Mouse (Mus musculus) ES-CJ7 (cell line): ENCODE results near the gene Gng3.
A peak's percentile ranks its signal among the peaks of the same experiment; 100 is the strongest.
"Not testable (repeated sequence)": the region's sequence is repeated elsewhere in the genome, so short reads cannot be mapped to it uniquely, and the experiment has no call there.

Source experiments
- DNase-seq: peaks from one replicate; pipeline ENCODE4 v3.0.0; 2011; ENCODE audit warnings: low read depth, low spot score

Gng3 gene

DNA sequence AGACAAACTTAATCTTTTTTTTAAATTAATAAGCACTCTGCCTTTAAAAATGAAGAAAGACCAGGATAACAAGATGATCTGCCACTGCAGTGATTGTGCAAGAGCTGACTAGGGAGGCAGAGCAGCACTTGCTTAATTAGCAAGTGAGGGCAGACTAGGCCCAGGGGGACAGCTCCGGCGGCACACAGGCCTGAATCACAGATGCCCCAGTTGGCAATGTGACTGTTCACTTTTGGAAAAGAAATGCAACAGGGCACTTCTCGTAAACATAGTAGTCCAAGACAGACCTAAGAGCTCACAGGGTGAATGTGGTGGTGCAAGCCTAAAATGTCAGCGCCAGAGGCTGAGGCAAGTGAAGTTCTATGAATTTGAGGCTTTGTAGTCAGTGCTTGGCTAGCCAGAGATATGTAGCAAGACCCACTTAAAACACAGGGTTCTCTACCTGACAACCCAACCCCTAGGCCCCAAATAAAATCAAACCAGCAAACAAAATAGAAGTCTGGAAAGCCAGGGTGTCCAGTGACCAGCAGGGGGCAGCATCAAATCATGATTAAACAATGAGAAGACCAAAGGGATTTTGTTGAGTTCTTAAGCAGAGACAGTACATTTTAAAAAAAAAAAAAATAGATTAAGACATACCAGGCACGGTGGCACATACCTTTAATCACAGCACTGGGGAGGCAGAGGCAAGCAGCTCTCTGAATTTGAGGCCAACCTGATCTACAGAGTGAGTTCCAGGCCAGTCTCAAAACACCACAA, 5.6 kb upstream of the Gng3 start:
- peak; percentile 80 for DNase-seq

DNA sequence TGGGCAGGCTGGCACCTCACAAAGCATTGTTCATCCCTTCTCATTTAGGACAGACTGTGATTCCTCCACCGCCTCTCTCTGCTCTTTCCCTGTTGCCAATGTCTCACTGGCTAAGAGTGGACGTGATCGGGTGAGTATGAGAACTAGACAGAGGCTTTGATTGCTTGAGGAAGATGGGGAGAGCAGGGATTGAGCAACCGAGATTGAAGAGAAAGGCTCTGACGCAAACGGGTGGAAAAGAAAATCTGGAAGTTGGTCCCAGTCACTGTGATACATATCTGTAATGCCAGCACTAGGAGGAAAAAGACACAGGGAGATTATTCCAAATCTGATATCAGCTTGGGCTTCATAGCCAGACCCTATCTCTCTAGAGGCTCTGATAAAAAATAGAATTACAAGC, 4.0 kb upstream of the Gng3 start:
- no peak for DNase-seq

DNA sequence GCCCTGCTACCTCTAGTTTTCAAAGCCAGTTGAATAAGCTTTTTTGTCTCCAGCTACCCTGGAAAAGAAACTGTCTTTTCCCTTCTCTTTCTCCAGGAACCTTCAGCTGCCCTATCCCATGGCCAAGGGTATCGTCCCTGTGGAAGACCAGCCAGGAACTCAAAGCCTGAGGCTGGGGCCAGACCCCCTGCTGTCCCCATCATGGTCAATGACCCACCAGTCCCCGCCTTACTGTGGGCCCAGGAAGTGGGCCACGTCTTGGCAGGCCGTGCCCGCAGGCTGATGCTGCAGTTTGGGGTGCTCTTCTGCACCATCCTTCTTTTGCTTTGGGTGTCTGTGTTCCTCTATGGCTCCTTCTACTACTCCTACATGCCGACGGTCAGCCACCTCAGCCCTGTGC, 2.0 kb upstream of the Gng3 start:
- DNase-seq, result no peak

DNA sequence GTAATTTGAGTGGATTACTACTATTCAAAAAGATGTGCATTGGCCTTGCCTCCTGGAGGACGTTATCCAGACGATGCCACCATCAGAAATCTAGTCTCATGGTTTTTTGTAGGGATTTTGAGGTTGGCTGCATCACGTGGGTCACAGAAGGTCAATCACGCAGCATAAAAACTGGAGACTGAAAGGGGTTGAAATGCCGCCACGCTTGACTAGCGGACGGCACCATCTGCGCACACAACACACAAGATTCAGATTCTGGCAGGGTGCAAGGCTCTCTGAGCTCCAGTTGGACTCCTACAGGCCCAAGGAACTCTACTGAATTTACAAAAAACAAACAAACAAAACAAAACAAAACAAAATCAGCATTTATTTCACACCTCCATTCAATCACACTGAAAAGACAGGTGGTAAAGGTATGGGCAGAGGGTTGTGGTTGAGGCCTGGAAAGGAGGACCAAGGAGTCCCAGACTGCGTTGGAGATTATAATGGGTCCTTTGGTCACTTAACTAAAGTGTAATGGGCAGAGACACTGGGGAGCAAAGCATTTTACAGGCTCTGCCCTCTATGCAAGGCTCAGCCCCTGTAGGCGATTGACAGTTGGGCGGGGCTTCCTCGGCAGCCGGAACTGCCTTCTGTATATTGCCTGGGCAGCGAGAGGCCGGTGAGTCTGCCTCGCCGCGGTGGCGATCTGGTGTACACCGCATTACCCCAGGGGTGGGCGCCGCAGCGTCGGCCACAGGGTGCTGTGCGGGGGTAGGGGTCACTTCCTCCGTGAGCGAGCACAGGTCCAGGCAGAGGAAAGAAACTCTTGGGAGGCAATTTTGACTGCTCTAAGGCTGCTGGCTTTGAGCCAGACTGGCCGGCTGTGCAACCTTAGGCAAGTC, 1.2 kb upstream of the Gng3 start:
- DNase-seq, result no peak

DNA sequence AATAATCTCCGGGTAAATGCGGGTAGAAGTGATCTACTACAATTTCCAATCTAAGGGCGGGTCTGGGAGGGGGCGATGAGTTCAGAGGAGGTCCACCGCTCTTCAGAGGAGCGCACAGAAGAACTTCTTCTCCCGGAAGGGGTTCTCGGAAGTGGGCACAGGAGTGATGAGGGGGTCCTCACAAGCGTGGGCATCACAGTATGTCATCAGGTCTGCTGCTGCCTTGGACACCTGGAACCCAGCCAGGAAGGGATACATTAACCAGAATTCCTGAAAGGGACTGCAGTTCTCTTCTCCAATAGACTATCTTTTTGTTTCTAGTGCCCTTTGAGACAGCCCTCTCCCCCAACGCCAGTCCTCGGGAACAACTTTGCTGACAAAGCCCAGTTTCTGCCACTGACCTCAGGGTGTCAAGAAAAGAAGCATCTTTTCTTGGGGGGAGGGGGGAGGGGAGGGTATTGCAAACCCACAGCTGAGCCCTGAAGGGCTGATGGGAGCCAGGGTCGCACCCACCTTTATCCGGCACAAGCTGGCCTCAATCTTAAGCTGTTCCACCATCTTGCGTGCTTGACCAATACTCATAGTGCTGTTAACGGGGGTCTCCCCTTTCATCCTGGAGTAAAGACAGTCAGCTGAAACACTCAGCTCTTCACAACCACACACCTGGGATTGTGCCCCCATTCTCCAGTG, 808 bp downstream of the Gng3 start:
- no peak for DNase-seq

DNA sequence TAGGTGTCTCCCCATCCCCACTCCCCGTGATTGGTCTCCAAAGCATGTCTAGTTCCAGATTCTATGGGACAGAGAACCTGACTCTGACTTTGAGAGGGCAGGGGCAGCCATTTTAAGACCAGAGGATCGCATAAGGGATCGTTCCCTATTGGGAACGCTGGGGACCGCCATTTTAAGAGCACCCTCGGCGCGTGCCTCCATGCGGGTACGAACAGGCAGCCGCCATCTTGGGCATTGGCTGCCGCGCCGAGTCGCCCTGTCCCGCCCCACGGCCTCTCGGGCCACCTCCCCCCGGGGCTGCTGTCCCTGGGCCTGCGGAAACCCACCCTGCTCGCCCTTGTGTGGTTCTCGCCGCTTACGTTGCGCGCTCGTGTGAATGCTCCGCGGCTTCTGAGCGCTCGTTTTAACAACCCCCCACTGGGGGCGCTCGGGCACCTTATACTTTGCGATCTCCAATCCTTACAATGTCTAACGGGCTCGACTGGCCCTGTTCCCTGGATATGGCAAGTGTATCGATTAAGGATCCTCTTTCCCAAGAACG, 1.7 kb downstream of the Gng3 start, which contains the start of gene Bscl2:
TSS of gene Bscl2 (plus strand) at position 217 of the 541 bp plus-strand sequence.
- peak; percentile 89 for DNase-seq

DNA sequence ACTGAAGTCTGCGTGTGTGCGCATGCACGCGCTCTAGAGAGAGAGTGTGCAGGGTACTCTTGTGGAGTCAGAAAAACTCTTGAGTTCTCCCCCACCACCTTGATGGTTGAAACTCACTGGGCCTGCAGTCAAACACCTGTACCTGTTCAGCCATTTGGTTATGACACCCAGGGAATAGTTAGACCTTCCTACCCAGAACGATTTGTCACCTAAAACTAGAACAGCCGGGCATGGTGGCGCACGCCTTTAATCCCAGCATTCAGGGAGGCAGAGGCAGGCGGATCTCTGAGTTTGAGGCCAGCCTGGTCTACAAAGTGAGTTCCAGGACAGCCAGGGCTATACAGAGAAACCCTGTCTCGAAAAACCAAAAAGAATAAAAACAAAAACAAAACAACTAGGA, 2.7 kb downstream of the Gng3 start:
- DNase-seq, result not testable (repeated sequence)

DNA sequence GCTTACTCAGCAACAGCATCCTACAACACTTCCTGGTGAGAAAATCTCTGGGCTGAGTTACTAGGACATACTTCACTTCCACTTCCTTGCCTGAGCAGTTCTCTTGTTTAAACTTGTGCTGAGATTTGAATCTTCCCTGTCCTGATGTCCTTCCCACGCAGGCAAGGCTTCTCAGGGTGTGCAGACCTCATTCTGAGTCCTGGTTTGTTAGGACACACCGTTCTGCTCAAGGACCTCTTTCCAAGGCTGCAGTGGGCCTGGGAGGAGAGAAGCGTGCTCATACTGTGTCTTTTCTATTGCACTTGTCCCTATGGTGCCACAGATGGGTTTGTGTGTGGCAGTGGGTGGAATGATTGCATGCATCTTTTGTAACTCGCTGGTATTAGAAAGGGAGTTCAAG, 6.0 kb downstream of the Gng3 start:
- no peak for DNase-seq

DNA sequence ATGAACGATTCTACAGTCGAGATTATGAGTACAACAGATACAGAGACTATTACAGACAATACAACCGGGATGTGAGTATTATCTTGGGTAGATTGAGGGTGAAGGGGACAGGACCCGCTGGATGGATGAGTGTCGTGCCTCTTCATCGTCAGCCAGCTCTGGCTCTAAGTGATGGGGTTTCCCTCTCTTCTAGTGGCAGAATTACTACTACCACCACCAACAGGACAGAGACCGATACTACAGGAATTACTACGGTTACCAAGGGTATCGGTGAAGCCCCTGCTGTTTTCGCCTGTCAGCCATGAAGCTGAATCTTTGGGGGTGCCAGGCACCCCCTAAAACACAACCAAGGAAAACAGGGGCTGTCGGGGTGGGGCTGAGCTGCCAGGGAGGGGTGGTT, 7.7 kb downstream of the Gng3 start:
- DNase-seq, result peak; percentile 51

DNA sequence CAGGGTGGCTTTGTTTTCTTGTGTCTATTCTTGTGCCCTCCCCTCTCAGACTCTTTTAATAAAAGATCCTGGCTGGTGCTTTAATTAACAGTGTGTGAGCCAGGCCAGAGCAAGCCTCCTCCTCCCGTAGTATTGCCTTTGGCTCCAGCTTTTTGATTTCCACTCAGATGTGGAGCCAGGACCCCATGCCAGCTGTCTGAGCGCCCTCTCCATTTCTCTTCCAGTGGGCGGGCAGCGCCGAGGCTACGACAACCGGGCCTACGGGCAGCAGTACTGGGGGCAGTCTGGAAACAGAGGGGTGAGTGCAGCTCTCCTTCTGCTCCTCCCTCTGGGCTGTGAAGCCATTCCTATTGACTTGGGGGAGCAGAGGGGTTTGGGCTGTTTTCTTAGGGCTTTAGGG, 8.3 kb downstream of the Gng3 start:
- DNase-seq, result no peak

DNA sequence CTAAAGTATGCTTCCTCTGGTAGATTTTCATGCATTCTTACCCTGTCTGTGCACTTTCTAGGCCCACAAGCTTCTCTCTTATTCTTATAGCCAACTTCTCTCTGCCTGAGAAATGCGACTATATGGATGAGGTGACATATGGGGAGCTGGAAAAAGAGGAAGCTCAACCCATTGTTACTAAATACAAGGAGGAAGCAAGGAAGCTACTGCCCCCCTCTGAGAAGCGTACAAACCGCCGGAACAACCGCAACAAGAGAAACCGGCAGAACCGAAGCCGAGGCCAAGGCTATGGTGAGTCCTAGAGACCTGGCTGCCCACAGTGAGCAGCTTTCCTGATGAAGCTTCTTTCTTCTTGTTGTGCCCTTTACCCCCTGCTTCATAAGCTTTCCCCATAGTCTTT, 9.3 kb downstream of the Gng3 start, which contains the start of gene AC129217.1:
TSS of gene AC129217.1 (plus strand) at position 114 of the 400 bp plus-strand sequence.
- DNase-seq, result no peak

DNA sequence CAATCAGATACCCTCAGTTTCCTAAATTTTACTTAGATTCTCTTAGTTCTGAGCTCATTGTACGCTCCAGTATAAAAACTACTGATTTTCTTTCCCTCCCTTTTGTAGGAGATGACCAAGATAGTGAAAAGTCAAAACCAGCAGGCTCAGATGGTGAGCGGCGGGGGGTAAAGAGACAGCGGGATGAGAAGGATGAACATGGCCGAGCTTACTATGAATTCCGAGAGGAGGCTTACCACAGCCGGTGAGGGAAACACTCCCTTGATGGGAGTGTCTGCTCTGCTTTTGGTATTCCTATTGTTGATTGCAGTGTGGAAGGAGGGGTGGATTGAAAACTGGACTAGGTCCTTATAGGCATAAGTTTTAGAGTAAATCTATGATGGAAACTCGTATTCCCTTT, 16.3 kb downstream of the Gng3 start:
- DNase-seq, result no peak

DNA sequence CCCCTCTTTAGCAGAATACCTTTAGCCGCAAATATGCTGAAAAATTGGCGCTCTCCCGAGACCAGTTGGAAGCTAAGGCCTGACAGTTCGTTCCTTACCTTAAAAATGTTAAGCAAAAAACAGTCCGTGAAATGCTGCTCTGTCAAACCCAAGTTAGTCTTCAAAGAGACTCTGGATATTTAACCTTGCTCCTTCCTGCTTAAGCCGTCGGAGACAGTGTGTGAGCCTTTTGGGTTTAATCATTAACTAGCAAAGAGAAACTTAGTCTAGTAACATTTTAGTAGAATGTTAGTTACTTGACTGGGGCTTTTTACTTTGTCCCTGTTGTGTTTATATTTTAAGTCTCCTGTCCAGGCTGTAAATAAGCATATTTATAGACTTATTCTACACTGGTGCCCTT, 17.8 kb downstream of the Gng3 start:
- DNase-seq, result no peak

DNA sequence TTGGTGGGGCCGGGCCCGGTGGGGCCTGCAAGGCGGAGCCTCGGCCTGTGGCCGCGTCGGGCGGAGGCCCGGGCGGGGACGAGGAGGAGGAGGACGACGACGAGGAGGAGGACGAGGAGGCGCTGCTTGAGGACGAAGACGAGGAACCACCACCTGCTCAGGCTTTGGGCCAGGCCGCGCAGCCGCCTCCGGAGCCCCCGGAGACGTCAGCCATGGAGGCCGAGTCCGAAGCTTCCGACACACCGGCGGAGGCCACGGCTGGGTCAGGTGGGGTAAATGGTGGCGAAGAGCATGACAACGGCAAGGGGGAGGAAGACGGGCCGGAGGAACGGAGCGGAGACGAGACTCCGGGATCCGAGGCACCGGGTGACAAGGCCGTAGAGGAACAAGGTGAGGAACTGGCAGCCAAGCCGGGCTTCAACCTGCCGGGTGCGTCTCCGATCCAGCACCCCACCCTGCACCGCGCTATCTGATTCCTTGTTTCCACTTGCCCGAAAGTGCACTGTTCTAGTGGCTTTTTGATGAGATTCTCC, 18.5 kb downstream of the Gng3 start:
- no peak for DNase-seq

DNA sequence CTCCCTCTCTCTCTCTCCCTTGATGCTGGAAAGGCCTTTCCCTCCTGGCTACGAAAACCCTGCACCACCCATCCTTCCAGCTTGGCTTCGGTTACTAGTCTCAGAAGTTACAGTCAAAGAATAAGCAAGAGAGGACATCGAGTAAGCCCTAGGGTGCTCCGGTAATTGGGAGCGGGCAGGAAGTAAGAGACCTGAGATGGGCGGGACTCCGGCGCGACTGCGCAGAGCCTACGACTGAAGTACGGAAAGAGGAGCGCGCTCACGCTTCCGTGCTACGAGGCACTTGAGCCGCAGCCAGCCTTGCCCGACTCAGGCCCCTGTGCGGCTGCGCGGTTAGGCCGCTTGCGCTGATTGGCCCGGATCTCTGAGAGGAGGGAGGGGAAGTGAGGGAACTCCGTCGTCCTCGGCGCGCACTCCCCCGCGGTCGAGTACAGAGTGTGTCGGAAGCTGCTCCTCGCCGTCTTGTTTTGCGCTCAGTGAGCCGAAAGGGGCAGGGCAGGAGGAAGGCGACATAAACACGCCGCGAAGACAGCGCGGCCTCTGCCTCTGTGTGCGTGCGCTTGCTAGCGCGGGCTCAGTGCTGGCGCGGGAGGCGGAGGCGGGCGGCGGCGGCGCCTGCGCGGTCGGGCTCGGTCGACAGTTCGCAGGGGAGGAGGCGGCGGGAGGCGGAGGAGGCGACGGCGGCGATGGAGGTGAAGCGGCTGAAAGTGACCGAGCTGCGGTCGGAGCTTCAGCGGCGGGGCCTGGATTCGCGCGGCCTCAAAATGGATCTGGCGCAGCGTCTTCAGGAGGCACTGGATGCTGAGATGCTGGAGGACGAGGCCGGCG, 19.2 kb downstream of the Gng3 start, which contains the start of gene Hnrnpul2:
TSS of gene Hnrnpul2 (plus strand) at position 415 of the 828 bp plus-strand sequence.
- peak; percentile 99 for DNase-seq

DNA sequence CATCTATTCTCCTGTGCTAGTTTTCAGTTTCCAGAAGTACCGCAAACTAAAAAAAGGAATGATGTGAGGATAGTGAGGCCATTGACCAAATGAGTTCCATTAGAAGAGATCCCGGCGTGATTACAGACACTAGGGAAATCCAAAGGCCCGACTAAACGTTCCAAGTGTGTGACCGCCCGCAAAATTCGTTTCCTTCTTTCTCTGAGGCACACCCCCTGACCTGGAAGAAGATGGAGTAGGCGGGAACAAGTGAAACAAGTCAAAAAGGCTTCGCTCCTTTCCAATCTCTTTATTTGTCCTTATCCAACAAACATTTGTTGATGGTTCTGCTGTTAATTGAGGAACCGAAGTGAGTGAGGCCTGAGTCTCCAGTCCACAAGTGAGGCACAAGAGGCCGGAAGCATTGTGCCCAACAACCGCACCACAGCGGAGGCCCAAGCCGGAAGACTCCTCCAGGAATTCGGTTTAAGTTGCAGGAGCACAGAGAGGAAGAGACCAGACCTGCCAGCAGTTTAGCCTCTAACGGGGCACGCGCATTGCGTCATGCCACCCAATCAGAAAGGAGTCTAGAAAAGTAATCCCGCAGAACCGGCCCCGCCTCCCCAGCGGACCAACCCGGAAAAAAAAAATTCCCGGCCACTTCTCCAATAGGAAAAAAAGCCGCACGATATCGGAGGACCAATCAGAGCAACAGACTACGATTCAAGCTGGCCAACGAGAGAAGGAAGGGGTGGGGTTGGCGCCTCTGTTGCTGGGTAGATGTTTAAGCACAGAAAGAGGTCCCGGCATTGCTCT, 20.0 kb downstream of the Gng3 start, which contains the start of gene Ttc9c:
TSS of gene Ttc9c (minus strand) at position 533 of the 795 bp plus-strand sequence.
- DNase-seq, result peak; percentile 99

DNA sequence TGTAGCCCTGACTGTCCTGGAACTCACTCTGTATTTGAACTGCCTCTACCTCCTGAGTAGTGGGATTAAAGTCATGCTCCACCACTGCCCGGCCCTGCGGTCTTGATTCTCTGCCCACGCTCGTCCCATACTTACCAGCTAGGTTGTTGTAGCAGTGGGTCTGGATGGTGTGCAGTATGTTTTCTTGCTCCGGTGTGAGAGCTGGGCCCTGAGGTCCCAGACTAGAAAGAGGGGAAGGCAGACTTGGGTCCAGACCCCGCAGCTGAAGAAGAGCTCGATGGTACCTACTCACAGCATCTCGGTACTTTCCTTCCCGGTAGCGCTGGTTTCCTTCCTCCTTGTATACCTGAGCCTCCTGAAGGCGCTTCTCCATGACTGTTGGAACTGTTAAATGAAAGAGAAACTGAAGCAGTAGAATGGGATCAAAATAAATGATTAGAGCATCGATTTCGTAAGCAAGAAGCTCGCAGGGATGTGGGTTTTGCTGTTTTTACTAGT, 20.6 kb downstream of the Gng3 start:
- DNase-seq, result no peak

DNA sequence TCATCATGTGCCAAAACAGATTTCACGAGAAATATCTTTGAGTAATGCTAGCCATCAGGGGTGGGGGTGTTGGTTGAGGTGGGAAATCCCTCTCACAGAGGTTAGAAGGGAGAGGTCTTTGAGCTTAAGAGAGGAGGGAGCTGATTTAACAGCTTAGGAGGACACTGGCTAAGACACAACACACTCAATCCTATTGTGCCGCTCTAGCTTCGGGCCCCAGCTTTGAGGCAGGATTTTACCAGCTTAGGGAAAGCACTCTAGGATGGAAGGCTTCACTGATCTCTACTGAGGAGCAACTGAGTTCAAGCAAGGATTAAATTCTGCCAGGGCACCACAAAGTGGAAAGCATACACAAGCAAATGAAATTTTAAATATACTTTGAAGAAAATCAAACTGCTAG, 22.0 kb downstream of the Gng3 start:
- DNase-seq, result no peak

DNA sequence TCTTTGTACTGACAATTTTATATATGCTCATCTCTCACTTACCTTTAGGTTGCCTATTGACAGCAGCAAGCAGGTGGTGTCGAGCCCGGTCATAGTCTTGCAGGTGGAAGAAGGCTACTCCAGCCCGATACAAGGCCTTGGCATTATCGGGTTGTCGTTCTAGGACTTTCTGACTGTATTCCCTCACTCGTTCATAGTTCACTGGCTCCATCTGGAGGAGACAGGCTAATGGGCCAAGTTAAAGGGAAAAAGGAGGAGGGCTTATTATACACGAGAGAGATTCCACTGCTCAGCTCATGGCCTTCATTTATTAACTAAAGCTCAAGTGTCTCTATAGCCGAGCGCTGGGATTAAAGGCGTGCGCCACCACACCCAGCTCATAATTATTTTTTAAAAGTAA, 23.2 kb downstream of the Gng3 start:
- DNase-seq, result no peak

DNA sequence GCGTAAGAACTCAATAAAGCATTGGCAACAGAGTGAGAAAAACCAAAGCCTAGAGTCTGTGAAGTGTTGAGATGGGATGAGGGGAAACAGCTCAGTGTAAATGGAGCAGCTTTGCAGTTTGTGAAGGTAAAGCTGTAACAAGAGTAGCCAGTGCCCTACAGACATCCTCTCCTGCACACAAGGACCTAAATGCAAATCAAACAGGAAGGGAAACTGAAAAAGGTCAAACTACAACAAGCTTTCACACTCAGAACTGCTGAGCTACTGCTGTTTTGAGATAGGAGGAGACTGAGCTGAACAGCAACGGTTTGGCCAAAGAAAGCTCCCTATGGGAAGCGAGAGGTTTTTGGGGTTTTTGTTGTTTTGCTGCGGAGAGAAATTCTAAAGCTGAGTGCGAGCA, 32.2 kb downstream of the Gng3 start:
- DNase-seq, result no peak
